Mouse (Mus musculus) adrenal gland, postnatal 10 days (tissue): ENCODE measurements around the gene Jak2. TPM values are rescaled to one million over a fixed set of nuclear protein-coding genes. Genes with fewer than 3 reads are reported as not detected.

Experiments used
- DNase-seq: peaks from one replicate; pipeline ENCODE4 v3.0.0; 2021; ENCODE audit warnings: mixed read lengths
- long read RNA-seq, 2 experiments: library from polyadenylated mRNA; stranded (forward); transcript quantifications; one replicate each; pipeline ENCODE4 v2.0.0; 2021
- total RNA-seq, 2 experiments: library from RNA; stranded (reverse); gene quantifications; 2 replicates each; pipeline ENCODE4 v1.2.3; 2021

Jak2 gene
- total RNA-seq, result 10 to 100 TPM; 17.7 to 20.5 TPM
- long read RNA-seq, experiment 1, full-length matches to known transcripts, result 7 of 13 reads
- long read RNA-seq, experiment 1, partial matches to known transcripts, result 3 of 13 reads
- long read RNA-seq, experiment 1, other reads (novel, unspliced or antisense), result 3 of 13 reads
- long read RNA-seq, experiment 2, full-length matches to known transcripts, result 4 of 6 reads
- long read RNA-seq, experiment 2, partial matches to known transcripts, result 0 of 6 reads
- long read RNA-seq, experiment 2, other reads (novel, unspliced or antisense), result 2 of 6 reads

DNA sequence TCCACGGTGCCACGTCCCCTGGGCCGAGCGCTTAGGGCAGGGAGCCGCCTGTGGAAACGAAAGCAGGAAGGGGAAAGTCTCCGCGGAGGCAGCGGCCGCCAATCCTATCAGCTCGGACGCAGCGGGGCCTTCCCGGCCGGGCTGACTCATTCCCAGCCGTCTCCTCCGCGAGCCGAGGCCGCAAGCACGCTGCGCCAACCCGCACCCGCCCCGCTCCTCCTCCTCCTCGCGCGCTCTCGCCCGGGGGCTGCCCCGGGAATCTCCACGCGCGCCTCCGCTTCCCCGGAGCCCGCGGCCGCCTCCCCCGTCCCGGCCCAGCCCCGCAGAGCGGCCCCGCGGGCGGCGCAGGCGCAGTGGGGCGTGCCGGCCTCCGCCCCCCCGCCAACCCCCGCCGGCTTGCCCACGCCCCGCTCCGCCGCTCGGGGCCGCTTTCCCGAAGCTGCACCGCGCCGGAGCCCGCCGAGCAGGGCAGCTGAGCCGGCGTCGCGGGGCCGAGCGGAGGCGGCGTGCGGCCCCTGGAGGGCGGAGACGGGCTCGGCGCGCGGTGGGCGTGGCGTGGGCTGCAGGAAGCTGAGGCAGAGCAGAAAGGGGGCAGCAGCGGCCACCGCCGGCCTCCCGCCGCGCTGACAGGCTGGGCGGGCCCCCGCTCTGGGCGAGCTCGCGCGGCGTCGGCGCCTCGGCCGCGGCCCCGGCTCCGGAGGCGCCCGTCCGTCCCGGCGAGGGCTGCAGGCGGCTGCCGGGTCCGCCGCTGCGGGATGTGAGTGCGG is at the start of gene Jak2:
Gene Jak2, plus strand, starts transcription at position 638 of the 767 bp plus-strand sequence.
- peak; percentile 95 for DNase-seq

DNA sequence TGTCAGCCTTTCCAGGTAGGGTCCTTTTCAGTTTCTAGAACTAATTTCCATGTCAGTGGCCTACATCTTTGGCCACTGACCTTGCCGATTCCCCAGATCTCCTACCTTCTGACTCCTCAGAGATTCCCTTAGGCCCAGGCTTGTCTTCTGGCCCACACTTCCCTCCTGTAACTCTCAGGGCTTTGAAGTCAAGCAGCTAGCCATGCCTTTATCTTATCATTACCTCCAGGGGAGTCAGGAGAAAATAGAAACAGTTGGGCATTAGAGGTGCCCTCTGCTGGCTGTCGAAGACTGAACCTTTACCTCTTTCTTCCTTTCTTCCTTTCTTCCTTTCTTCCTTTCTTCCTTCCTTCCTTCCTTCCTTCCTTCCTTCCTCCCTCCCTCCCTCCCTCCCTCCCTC is 48.3 kb upstream of the Jak2 start:
- DNase-seq, result no peak

DNA sequence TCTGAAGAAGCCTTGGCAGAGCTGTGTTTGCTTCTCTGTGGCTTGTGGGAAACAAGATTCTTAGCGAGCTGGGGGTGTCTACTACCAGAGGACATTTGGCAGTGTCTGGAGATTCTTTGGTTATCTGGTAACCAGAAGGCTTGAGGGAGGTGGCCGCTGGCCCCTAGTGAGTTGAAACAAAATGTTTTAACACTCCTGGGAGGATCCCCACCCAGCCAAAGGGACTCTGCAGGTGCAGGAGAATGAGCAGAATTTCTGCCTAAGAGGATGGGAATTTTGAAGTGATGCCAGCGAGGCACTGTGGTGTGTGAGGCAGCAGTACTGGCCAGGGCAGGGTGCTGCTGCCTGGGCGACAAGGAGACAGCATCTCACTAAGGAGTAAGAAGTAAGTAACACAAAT is 47.0 kb upstream of the Jak2 start:
- no peak for DNase-seq

DNA sequence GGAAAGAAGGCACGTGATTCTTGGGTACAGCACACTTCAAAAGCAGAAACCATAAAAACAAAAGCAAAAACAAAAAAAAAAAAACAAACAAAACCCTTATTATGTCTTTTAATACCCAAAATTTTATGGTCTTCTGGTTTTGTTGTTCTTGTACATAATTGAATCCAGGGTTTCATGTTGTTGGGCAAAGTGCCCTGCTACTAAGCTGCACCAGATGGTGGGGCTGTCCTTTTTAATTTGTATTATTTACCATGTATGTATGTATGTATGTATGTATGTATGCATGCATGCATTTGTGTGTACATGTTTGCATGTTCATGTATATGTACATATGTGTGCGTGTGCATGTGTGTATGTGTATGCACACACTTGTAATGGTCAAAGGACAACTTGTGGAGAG is 46.4 kb upstream of the Jak2 start:
- DNase-seq, result no peak

DNA sequence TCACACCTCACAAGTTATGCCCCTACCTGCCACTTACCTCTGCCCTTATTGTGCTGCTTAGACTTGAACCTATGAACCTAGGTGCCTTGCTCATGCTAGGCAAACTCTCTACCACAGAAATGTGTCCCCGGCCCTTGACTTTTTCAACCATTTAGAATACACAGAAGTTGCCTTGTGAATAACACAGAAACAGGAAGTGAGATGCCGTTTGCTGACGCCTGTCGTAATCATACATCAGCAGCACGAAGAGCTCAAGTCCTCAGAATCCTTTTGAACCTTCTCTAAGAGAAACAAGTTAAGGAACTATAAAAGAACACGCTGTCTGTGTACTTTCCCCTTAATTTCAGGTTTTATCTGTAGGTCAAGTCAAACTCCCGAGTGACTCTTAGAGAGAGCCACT is 41.7 kb upstream of the Jak2 start:
- no peak for DNase-seq

DNA sequence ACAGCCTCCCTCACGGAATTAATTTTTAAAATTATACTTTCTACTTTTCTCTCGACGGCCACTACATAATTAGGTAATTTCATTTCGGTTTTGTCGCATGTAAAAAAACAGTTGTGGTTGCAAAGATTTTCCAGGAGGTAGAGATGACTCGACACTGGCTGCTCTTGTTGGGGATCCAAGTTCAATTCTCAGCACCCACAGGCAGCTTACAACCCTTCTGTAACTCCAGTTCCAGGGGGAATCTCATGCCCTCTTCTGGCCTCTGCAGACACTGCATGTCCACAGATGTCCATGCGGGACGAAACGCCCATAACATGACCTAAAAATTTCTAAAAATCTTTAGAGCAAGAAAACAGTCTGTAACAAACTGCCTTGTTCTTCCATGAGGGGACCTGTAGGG is 41.3 kb upstream of the Jak2 start:
- DNase-seq, result no peak

DNA sequence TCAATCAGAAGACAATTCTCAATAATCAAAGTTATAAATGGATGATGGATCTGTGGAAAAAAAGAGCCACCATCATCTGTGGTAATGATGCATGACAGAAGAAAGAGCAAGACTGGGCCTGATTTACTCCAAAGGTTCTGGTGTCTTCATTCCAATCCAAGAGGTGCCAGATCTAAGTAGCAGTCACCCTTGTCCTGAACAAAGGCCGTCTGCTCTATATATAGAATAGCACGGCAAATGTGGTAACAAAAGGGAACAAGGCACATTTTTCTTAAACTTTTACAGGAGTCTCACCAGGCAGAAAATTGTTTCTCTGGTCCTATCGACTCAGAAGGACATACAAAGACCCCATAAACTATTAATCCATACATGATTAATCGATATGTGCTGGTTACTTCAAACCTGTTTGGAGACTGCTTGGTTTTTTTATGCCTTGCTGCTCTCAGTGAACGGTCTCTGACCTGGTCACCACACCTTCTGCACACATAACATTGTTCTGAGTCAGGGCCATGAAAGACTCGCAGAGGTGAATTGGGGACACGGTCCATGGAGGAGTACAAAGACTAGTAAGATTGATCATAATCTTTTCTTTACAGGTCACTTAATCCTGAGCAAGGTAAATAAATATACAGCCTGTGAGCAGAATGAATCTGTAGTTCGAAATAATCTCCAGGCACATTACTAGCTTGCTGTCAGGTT is 35.7 kb upstream of the Jak2 start:
- DNase-seq, result no peak

DNA sequence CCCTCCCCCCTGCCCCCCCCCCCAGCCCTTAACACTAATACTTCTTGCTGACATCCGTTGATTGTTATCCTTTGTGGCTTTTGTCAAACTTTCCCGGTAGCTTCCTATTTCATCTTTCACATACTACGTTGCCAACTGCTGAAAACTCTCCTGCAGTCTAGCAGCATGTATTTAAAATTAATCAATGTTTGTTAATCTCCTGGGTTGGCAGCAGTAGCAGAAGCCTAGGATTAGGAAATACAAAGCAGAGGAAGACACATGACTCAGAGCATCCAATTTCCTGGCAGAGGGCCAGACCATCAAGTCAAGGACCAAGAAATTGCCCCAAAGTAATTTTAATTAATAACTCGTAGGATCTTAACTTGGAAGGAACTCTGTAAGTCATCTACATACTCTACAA is 29.8 kb upstream of the Jak2 start:
- peak; percentile 22 for DNase-seq

DNA sequence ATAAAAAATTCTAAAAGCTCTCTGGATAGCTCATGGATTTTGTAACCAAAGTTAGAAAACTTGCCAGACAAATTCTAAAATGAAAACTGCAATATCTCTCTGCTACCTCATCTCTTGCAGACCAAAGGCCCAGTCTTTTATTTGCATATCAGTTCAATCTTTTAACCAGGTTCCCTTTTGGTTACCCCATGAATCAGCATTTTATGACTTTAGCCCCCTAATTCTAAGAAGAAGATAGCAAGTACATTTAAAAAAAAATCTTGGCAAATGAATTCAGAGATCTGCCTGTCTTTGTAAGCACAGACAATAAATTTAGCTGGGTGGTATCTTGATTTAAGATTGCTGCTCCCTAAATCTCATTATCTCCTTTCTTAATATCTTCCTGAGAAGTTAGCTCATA is 26.7 kb upstream of the Jak2 start:
- no peak for DNase-seq

DNA sequence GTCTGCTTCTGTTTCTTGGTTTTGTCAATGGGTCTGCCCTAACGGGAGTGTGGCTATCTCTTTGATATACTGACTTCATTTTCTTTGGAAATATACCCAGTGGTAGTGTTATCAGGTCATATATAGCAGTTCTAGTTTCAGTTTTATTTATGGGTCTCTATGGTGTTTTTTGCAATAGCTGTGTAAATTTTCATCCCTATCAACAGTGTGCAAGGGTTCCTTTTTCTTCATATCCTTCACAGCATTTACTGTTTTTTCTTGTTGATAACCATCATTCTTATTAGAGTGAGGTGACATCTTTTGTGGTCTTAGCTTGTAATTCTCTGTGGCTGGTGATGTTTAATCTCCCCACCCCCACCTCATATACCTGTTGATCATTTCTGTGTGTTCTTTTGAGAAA is 24.6 kb upstream of the Jak2 start:
- DNase-seq, result no peak

DNA sequence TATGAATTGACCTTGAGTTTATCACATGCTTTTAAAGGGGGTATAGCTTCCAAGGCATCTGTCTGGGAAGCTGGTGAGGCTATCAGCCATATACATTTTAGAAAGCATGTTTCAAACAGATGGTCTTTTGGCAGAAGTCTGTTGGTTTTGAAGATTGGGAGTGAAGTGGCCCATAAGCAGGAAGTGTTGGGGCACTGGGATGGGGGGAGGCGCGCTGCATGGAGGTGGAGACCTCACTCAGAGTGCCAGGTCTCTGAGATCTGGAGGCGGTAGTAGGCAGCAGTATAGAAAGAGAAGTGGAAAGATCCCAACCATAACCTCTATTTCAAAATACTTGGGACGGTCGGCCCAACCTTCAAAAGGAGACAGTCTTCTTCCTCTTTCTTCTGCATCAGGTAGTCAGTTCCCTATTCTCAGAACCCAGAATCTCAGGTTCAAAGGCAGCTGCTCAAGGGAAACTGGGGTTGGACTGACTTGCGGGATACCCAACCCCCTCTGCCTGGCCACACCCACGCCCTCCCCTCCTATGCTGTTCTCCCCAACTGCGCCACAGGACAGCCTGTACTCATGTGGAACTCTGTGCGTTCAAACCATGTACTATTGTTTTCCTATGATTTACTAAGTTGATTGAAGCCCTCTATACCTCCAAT is 23.6 kb upstream of the Jak2 start:
- no peak for DNase-seq

DNA sequence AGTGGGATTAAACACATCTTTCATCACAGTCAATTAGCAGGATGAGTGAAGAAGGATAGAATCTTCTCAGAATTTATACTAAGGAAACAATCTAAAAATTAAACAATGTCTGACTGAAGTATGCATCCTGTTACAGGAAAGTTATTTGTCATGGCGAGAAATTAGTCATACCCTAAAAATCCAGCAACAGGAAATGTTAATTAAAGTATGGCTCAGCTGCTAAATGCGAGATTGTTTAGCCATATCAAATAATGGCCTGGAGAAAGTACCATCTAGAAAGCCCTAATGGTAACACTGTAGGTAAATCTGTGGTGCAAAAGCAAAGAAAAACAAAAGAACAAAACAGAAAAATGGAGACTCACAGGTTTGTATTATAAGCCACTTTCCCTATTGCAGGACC is 22.6 kb upstream of the Jak2 start:
- DNase-seq, result no peak

DNA sequence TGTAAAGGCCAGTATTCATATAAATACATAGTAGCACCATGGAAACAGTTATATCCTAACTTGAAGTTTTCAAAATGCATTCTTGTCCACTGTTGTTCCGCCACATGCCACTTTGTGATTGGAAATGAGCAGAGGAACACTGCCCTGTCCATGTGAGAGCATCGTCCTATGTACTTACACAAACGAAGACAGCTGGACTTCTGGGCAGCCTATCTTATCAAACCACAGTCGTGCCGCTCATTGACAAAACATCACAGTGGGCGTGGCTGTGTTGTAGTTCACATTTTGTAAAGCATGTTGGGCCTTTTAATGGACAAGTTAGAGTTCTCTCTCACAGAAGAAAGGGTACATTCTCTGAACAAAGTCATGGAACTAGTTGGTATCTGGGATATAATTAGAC is 18.9 kb upstream of the Jak2 start:
- no peak for DNase-seq

DNA sequence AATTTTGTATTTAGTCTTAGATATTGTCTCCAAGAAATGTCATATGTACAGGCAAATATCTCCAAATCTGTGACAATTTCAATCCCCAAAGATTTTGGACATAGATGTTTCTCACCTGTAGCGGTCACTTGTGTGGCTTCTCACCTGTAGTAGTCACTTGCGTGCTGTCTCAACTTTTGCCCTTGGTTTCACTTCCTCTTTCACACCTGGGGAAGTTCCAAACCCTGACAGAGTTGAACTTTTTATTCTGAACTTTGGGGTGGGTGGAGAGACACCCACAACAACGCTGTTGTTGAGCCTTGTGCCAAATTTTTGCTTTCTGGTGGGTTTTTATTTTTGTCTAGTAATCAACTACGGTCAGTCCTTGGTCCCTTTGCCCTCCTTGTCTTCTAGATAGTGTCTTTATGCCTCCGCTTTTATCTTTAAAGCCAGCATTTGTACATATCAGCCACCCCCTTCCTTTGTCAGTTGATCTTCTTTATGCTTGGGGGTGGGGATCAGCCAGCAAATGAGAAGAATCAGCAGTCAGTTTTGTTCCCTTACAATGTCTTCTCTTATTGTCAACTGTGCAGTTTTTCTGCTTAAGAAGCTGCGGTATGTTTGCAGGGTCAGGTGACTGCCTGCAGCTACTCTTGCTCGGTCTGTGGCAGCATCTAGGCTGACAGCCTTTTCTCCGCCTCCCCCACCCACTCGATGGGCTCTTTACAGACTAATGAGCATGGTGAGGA is 14.8 kb upstream of the Jak2 start:
- no peak for DNase-seq

DNA sequence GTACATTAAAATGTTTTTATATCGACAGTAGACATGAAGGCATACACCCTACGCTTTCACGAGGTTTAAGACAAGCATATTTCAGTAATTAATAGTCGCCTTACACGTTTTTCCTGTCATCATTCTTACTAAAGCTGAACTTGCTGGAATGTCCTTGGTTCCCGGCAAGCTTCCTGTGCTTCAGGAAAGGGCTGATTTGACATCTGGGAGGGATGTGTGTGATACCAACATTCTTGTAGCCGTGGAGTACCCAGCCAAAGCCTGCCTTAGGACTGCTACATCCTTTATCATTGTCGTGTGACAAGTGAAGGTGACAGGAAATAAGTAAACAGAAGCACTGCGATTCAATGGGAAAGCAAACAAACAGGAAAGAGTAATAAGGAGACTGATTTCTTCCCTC is 13.5 kb upstream of the Jak2 start:
- no peak for DNase-seq

DNA sequence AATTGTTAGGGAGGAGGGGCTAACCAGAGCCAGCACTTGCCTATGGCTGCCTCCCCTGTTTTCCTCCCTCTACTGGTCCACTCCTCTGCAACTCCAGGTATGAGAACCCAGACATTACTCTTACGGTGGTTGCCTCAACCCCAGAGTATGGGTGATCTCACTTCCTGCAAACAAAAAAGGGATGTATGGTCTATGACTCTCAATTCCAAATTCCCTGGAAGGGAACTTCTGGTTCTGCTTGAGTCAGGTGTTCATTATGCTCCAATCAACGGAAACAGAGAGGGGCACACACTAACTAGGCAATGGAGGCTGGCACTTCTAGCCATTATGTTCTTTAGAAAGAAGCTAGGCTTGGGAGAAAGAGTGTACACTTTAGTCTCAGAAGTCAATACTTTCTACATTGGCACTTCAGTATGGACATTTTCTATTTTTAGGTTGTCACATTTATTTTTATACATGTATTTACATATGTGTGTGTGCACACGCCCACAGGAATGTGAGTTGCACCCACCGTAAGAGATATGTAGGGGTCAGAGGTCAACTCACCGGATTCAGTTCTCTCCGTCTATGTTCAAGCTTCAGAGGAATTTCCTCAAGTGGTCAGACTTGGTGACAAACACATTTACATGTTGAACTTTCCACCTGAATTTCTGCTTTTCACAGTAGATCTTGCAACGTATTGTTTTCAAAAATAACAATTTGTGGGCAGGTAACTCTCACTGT is 12.0 kb upstream of the Jak2 start:
- no peak for DNase-seq

DNA sequence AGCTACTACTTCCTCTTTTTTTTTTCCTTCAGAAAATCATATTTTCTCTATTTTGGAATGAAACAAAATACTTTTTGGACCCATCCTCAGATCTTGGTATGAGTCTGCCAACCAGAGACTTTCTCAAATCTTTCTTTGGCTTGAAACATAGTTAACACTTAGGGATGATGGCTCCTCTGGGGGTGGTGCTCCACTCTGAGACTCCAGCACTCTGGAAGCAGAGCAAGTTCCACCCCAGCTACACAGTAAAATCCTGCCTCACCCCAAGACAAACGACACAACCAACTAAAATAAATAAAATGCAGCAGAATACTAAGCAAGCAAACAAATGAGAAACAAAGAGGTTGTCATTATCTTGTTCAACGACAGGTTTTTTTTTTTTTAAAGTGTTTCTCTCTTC is 11.0 kb upstream of the Jak2 start:
- no peak for DNase-seq

DNA sequence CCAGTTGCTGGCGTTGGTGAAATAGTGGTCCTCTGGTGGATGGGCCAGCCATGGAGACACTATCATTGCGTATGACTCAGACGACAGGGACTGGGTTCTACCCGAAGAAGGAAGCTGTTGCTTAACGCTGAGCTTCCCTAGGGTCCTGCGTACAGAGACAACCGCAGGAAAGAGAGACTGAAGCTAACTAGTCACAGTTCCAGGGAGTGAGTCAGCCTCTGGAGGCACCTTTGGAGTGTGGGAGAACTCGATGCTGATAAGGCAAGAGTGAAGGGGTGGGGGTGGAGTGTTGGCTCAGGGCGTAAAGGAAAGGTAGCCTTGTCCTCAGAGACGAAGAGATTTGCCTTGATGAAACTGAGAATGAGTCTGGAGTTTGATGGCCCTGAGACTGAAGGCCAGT is 10.0 kb upstream of the Jak2 start:
- peak; percentile 10 for DNase-seq

DNA sequence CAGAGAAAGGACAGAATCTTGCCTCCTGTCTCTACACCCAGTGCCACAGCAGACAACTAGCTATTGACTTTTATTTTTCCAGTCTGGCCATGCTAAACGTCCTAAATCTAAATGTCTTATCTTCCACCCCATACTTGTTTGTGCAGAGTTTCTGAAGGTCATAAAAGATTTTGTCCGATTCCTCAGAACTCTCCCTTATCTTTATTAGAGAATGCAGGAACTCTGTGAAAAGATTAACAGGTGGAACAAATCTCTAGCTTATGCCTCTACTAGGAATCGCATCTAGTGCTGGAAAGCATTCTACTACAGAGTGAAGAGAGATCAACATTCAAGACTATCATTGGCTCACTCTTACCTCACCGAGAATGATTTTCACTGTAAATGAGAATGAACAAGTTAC is 1.7 kb upstream of the Jak2 start:
- DNase-seq, result no peak

DNA sequence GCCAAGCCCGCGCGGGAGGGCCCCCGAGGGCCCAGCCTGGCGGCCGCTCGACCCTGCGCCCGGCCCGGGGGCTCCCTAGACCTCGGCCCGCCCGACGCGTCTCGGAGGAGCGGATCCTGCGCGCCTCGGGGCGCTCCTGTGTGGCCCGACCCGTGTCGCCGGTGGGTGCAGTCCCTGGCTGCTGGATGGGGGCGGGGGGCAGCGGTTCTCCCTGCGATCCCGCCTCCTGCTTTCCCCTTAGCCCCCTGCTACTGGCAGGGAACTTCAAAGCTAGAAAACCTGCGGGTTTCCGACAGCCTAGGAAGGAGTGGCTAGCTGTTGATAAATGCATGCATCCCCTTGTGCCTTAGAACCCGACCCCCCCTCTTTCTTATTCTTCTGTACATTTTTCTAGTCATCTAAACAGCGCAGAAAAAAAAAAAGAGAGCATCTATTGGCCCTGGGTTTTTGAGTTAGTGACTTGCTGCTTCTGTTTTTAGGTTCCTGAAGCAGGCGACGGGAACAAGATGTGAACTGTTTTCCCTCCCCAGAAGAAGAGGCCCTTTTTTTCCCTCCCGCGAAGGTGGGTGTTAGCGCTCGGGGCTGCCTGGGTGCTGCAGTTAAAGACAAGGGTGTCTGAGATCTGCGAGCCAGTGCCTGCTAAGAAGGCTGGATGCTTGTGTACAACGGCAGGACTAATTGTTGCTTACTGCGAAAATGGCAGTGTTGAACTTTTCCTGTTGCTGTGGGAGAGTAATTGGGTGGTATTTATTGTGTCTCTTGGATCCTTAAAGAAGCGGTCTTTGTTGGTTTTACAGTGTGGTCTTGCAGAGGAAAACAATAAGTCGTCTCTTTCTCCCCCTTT is 552 bp downstream of the Jak2 start:
- DNase-seq, result peak; percentile 37
